Mouse (Mus musculus): Measurements from ENCODE around the gene Myof. TPM values are rescaled to one million over a fixed set of nuclear protein-coding genes. Genes with fewer than 3 reads are reported as not detected.

Myof gene
- polyA plus RNA-seq, 1 experiment: 4.8 TPM

DNA sequence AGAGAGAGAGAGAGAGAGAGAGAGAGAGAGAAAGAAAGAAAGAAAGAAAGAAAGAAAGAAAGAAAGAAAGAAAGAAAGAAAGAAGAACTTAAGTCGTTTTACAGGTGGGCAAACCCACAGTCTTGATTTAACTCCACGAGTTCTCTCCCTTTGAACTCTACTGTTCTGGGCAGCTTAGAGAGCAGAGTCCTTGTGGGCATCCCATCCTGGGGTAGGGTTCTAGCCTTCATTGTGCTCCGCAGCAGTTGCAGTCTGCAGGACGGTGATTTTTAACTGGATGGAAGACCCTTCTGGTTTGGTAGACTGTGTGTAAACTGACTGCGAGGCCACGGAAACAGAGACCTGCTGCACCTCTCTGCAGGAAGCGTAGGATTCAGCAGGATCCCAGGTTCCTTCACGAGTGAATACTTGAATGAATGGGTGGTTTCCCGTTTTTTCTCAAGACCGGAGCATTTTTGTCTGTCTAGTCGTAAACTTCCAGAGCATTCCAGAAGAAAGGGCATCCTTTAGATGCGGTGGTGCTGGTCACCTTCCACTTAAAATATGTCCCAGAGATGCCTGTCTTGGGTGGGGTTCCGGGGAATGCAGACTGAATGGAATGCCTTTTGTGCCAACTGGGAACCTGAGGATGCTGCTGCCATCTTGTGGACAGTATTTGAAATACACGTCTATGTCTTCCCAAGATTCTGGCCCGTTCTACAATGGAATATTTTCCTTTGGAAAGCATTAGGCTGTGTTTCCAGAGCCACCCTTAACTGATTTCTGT lies 156.8 kb downstream of the Myof start:
- WGBS: 14% methylated on average over 15 of the region's 15 CpGs
- TF ChIP-seq POLR2A (IDR thresholded peaks at IDR 0.05; ENCODE audit: low read depth, low read length) (no peak), CTCF (IDR thresholded peaks at IDR 0.05; ENCODE audit: extremely low read depth, insufficient read length, insufficient replicate concordance, low read depth, low read length) (peak; percentile 55; the same call in 1 of the 2 replicates)
- H3K27me3 ChIP-seq (ENCODE audit: control insufficient read depth, insufficient read depth, low read length): no peaks in the 10 kb centered on the region; the same call in 1 of the 2 replicates

DNA sequence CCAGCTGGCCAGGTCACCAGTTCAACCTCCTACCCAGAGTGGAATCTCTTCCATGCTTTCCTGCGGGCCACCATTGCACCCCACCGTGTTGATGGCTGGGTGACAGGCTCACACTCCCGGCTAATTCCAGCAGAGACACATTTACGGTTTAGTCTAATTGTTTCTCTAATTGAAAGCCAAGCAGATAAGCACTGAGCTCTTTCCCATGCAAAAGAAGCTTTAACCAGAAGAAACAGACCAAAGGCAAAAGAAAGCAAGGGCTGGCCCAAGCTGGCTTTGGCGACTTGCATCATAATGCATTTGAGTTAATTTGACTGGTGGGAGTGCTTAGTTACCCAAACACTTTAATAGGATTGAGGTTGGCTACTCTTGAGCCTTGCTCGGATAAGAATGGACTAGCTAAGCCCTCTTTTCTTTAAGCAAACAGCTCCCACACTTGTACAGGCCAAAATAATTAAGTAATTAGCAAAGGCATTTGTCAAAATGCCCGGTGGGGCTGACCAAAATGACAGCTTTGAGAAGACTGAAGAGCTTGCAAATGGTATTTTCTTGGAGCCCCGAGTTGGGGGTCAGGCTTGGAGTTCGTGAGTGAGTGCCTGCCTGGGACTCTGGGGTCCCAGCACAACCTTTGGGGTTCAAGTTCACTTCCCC lies 161.8 kb downstream of the Myof start:
- Histone ChIP-seq H3K27me3 (ENCODE audit: control insufficient read depth, insufficient read depth, low read length) (peaks cover 12% of the 10 kb centered on the region), H3K4me3 (ENCODE audit: low read depth, low read length) (no peak overlapping the region), H3K27ac (ENCODE audit: insufficient read depth, low read depth, low read length) (no peak overlapping the region), H3K36me3 (ENCODE audit: control insufficient read depth, insufficient read depth, low read length) (no peaks in the 10 kb centered on the region), H3K4me1 (ENCODE audit: control insufficient read depth, insufficient read depth, insufficient read length, low read length) (no peaks in the 10 kb centered on the region)
- 43% methylated on average over 9 of the region's 9 CpGs for WGBS
- TF ChIP-seq CTCF (IDR thresholded peaks at IDR 0.05; ENCODE audit: extremely low read depth, insufficient read length, insufficient replicate concordance, low read depth, low read length) (no peak), POLR2A (IDR thresholded peaks at IDR 0.05; ENCODE audit: low read depth, low read length) (no peak)

More for the DNA sequence above, 156.8 kb downstream of the Myof start:
- Histone ChIP-seq H3K27ac (ENCODE audit: insufficient read depth, low read depth, low read length) (no peak overlapping the region), H3K36me3 (ENCODE audit: control insufficient read depth, insufficient read depth, low read length) (no peaks in the 10 kb centered on the region), H3K4me3 (ENCODE audit: low read depth, low read length) (no peak overlapping the region), H3K4me1 (ENCODE audit: control insufficient read depth, insufficient read depth, insufficient read length, low read length) (no peaks in the 10 kb centered on the region)

DNA sequence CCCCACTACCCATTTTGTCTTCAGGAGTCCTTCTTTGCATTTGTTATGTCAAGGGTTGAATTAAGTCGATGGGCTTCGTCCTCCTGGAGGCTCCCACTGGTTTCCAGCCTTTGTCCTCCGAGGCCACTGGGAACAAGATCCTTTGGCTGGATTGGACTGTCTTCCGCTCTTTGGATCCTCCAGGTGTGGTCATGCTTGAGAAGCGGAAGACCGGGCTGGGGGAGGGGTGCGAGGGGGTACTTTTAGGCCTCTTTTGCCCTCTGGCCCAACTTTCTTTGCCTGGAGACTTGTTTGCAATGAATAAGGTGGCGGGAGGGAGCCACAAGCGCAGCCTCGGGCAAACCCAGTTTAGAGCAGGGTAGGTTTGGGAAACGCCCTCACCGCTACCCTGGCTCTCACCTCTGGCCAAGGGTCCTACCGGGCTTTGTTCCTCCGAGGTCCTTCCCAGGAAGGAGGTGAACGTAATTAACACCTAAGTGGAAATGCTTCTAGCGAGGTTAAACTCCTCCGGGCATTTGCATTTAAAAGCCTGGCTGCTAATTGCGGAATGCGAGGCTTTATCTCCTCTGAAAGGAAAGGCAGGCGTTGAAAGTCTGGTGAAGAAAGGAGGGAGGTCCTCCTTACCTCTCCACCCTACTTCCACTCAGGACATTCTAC lies 165.7 kb downstream of the Myof start:
- Histone ChIP-seq H3K27ac (ENCODE audit: insufficient read depth, low read depth, low read length) (no peak overlapping the region), H3K4me1 (ENCODE audit: control insufficient read depth, insufficient read depth, insufficient read length, low read length) (no peaks in the 10 kb centered on the region), H3K4me3 (ENCODE audit: low read depth, low read length) (no peak overlapping the region), H3K27me3 (ENCODE audit: control insufficient read depth, insufficient read depth, low read length) (peaks cover 12% of the 10 kb centered on the region), H3K36me3 (ENCODE audit: control insufficient read depth, insufficient read depth, low read length) (no peaks in the 10 kb centered on the region)
- 16% methylated on average over 20 of the region's 20 CpGs for WGBS
- no peak for TF ChIP-seq POLR2A (IDR thresholded peaks at IDR 0.05; ENCODE audit: low read depth, low read length)
- TF ChIP-seq CTCF (IDR thresholded peaks at IDR 0.05; ENCODE audit: extremely low read depth, insufficient read length, insufficient replicate concordance, low read depth, low read length): no peak

DNA sequence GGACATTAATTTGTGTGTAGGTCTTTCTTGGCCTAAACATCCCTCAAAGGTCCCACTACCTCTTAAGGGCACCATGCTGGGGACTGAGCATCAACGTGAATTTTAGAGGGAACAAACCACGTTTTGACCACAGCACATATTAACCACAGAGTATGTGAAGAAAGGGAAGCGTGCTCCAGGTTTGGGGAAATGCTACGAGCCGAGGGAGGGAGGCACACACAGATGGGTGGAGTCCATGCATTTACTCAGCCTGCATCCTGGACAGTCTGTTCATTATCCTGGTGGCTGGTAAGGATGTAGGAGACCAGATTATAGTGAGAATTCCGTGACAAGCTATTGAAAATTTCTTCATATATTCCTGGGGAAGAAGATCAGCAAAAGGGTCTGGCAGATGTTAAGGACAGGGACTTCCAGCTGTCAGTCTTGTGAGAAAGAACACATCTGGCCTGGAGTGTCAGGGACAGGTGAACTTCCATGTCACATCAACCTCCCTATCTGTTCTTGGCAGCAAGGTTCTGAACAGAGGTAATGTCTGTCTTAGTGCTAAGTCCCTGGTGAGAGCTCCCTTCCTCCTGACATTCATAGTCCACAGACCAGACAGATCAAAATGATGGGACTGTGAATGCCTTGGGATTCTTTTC lies 166.7 kb downstream of the Myof start:
- no peak overlapping the region for H3K27ac ChIP-seq (ENCODE audit: insufficient read depth, low read depth, low read length)
- 56% methylated on average over 6 of the region's 6 CpGs for WGBS
- no peak for TF ChIP-seq POLR2A (IDR thresholded peaks at IDR 0.05; ENCODE audit: low read depth, low read length)
- no peak for TF ChIP-seq CTCF (IDR thresholded peaks at IDR 0.05; ENCODE audit: extremely low read depth, insufficient read length, insufficient replicate concordance, low read depth, low read length)
- H3K4me1 ChIP-seq (ENCODE audit: control insufficient read depth, insufficient read depth, insufficient read length, low read length): no peaks in the 10 kb centered on the region
- H3K4me3 ChIP-seq (ENCODE audit: low read depth, low read length): no peak overlapping the region
- no peaks in the 10 kb centered on the region for H3K36me3 ChIP-seq (ENCODE audit: control insufficient read depth, insufficient read depth, low read length)
- peaks cover 12% of the 10 kb centered on the region for H3K27me3 ChIP-seq (ENCODE audit: control insufficient read depth, insufficient read depth, low read length)

DNA sequence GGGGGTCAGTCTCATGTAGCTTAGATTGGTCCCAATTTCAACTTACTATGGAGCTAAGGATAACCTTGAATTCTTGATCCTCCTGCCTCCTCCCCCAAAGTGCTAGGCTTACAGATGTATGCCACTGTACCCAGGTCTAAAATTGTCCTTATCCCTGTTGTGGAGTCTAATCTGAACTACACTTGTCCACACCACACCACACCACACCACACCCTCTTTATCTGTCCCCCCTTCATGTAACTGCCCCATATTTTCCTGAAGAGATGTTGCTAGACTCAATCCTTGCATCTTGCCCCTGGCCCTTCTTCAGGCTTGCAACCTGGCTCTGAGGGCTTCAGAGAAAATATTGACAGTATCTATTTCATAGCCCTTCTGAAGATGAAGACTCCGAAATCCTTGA lies 169.9 kb downstream of the Myof start:
- Histone ChIP-seq H3K27me3 (ENCODE audit: control insufficient read depth, insufficient read depth, low read length) (peaks cover 6% of the 10 kb centered on the region), H3K27ac (ENCODE audit: insufficient read depth, low read depth, low read length) (no peak overlapping the region), H3K36me3 (ENCODE audit: control insufficient read depth, insufficient read depth, low read length) (no peaks in the 10 kb centered on the region), H3K4me3 (ENCODE audit: low read depth, low read length) (no peak overlapping the region), H3K4me1 (ENCODE audit: control insufficient read depth, insufficient read depth, insufficient read length, low read length) (no peaks in the 10 kb centered on the region)
- WGBS: 93% methylated on average over 1 of the region's 1 CpGs
- TF ChIP-seq CTCF (IDR thresholded peaks at IDR 0.05; ENCODE audit: extremely low read depth, insufficient read length, insufficient replicate concordance, low read depth, low read length): no peak
- no peak for TF ChIP-seq POLR2A (IDR thresholded peaks at IDR 0.05; ENCODE audit: low read depth, low read length)

DNA sequence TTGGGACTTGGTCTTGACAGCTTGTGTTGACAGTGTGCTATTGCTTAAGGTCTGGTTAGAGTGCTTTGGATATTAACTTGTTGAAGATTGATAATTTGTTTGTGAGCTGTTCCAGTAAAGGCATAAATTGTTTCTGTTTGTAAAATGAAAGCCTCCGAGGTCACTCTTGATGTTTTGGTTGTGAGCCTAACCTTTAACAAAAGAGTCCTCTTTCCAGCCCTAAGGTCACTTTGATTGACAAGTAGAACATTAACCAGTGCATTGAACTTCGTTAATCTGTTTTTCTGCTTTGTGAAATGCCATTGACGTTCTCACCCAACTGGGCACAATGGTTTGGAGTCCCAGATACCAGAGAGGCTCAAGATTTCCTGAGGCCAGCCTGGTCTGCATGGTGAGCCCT lies 175.8 kb downstream of the Myof start:
- 49% methylated on average over 3 of the region's 3 CpGs for WGBS
- H3K27me3 ChIP-seq (ENCODE audit: control insufficient read depth, insufficient read depth, low read length): no peaks in the 10 kb centered on the region

More for the DNA sequence above, 175.8 kb downstream of the Myof start:
- no peaks in the 10 kb centered on the region for H3K4me1 ChIP-seq (ENCODE audit: control insufficient read depth, insufficient read depth, insufficient read length, low read length)
- no peak overlapping the region for H3K4me3 ChIP-seq (ENCODE audit: low read depth, low read length)
- TF ChIP-seq CTCF (IDR thresholded peaks at IDR 0.05; ENCODE audit: extremely low read depth, insufficient read length, insufficient replicate concordance, low read depth, low read length) (no peak), POLR2A (IDR thresholded peaks at IDR 0.05; ENCODE audit: low read depth, low read length) (no peak)
- no peak overlapping the region for H3K27ac ChIP-seq (ENCODE audit: insufficient read depth, low read depth, low read length)
- no peaks in the 10 kb centered on the region for H3K36me3 ChIP-seq (ENCODE audit: control insufficient read depth, insufficient read depth, low read length)
